14 mouse cellular contexts compared by ENCODE assay signal in genomic region chr13:45509366-45509765, GRCm38 (mm10). TPM values are rescaled to one million over a fixed set of nuclear protein-coding genes. Genes with fewer than 3 reads are reported as not detected.
DNase-seq lines count a peak whose midpoint lies in the region; ATAC-seq lines count a peak whose summit lies in the region.
"Had no signal": no experiment of that assay in that cellular context is flagged by ENCODE, and none has a peak within 500 bp of the region (broad histone marks: within the 10 kb centered on the region; RNA-seq: fewer than 3 reads in every experiment).

No protein-coding gene starts in this region.

- intact Hi-C loops in gastrocnemius, postnatal 14 days (cut with DNase I; ENCODE audit: low total_unique reads): no loop called here

- peak overlapping the region; percentile 97 for H3K27ac ChIP-seq in heart, embryonic 13.5 days (replicated peaks)
- H3K27ac ChIP-seq in limb, embryonic 12.5 days: no peak overlapping the region
- no peak overlapping the region for H3K27ac ChIP-seq in limb, embryonic 10.5 days
- H3K27ac ChIP-seq in heart, embryonic 16.5 days (ENCODE audit: low read length): peak overlapping the region; percentile 33
- no peak overlapping the region for H3K27ac ChIP-seq in neural tube, embryonic 14.5 days (ENCODE audit: low read depth, low read length)
- H3K27ac ChIP-seq: hindbrain, embryonic 10.5 days; limb, embryonic 13.5 days; macrophage had no signal

- 58% methylated on average over 6 of the region's 6 CpGs for WGBS in heart, embryonic 13.5 days
- 73% methylated on average over 6 of the region's 6 CpGs for WGBS in limb, embryonic 12.5 days
- 76% methylated on average over 6 of the region's 6 CpGs for WGBS in limb, embryonic 10.5 days
- WGBS in heart, embryonic 16.5 days: 61% methylated on average over 6 of the region's 6 CpGs
- 66% methylated on average over 6 of the region's 6 CpGs for WGBS in neural tube, embryonic 14.5 days

- peak overlapping the region; percentile 95 for H3K9ac ChIP-seq in heart, embryonic 13.5 days
- H3K9ac ChIP-seq in limb, embryonic 12.5 days (replicated peaks): no peak overlapping the region
- H3K9ac ChIP-seq in heart, embryonic 16.5 days (ENCODE audit: low read length): peak overlapping the region; percentile 89
- H3K9ac ChIP-seq in neural tube, embryonic 14.5 days (replicated peaks; ENCODE audit: low read depth, low read length): 0 out of 2 replicates have a peak overlapping the region, but pooled peaks have one; percentile 0

- H3K36me3 ChIP-seq in heart, embryonic 13.5 days: 0 out of 2 replicates have a peak, but pooled peaks cover 2% of the 10 kb centered on the region
- H3K36me3 ChIP-seq in limb, embryonic 12.5 days: no peaks in the 10 kb centered on the region
- no peaks in the 10 kb centered on the region for H3K36me3 ChIP-seq in limb, embryonic 10.5 days
- no peaks in the 10 kb centered on the region for H3K36me3 ChIP-seq in heart, embryonic 16.5 days (ENCODE audit: control insufficient read depth, insufficient read depth)
- H3K36me3 ChIP-seq in neural tube, embryonic 14.5 days (ENCODE audit: control insufficient read depth, insufficient read depth, low read length): no peaks in the 10 kb centered on the region
- H3K36me3 ChIP-seq: forebrain, embryonic 10.5 days; hindbrain, embryonic 10.5 days; limb, embryonic 13.5 days had no signal

- peak overlapping the region; percentile 81 for H3K4me3 ChIP-seq in heart, embryonic 13.5 days
- H3K4me3 ChIP-seq in limb, embryonic 12.5 days (replicated peaks): no peak overlapping the region
- no peak overlapping the region for H3K4me3 ChIP-seq in limb, embryonic 10.5 days
- peak overlapping the region; percentile 79 for H3K4me3 ChIP-seq in heart, embryonic 16.5 days (ENCODE audit: low read length)
- H3K4me3 ChIP-seq in neural tube, embryonic 14.5 days (ENCODE audit: low read depth, low read length): no peak overlapping the region
- H3K4me3 ChIP-seq: limb, embryonic 13.5 days had no signal

- H3K4me2 ChIP-seq in heart, embryonic 13.5 days: peak overlapping the region; percentile 91
- peak overlapping the region; percentile 13; the same call in 1 of the 2 replicates for H3K4me2 ChIP-seq in limb, embryonic 12.5 days
- peak overlapping the region; percentile 89 for H3K4me2 ChIP-seq in heart, embryonic 16.5 days (ENCODE audit: low read depth, low read length)
- H3K4me2 ChIP-seq in neural tube, embryonic 14.5 days (ENCODE audit: low read depth, low read length): peak overlapping the region; percentile 88; the same call in 1 of the 2 replicates

- DNase-seq in heart, adult 18-20 months: no peak
- no peak for DNase-seq in limb, embryonic 10.5 days (ENCODE audit: low spot score)
- DNase-seq in gastrocnemius, postnatal 14 days: no peak
- DNase-seq: cerebellum, adult 8-10 months; kidney, adult 9 months; thymus, postnatal 14 days had no signal

- ATAC-seq in heart, embryonic 13.5 days (ENCODE audit: extremely low read depth, insufficient number of reproducible peaks, low FRiP score, low TSS enrichment): no peak
- no peak for ATAC-seq in limb, embryonic 12.5 days (ENCODE audit: insufficient number of reproducible peaks, insufficient read depth, low FRiP score, low TSS enrichment, low read depth)
- no peak for ATAC-seq in heart, embryonic 16.5 days (replicated peaks; ENCODE audit: extremely low read depth, insufficient read depth, low FRiP score)
- no peak for ATAC-seq in neural tube, embryonic 14.5 days (ENCODE audit: low read depth)

- peaks cover 4% of the 10 kb centered on the region; the same call in 1 of the 2 replicates for H3K9me3 ChIP-seq in heart, embryonic 13.5 days
- H3K9me3 ChIP-seq in limb, embryonic 12.5 days: no peaks in the 10 kb centered on the region
- H3K9me3 ChIP-seq in limb, embryonic 10.5 days (replicated peaks): no peaks in the 10 kb centered on the region
- H3K9me3 ChIP-seq in heart, embryonic 16.5 days (replicated peaks; ENCODE audit: control insufficient read depth, low read length): no peaks in the 10 kb centered on the region
- no peaks in the 10 kb centered on the region for H3K9me3 ChIP-seq in neural tube, embryonic 14.5 days (ENCODE audit: control insufficient read depth, low read length)
- H3K9me3 ChIP-seq: forebrain, embryonic 10.5 days; hindbrain, embryonic 10.5 days; limb, embryonic 13.5 days had no signal

- peaks cover 61% of the 10 kb centered on the region for H3K4me1 ChIP-seq in heart, embryonic 13.5 days
- H3K4me1 ChIP-seq in limb, embryonic 12.5 days (replicated peaks): peaks cover 37% of the 10 kb centered on the region
- H3K4me1 ChIP-seq in limb, embryonic 10.5 days: peaks cover 39% of the 10 kb centered on the region
- peaks cover 56% of the 10 kb centered on the region for H3K4me1 ChIP-seq in heart, embryonic 16.5 days (ENCODE audit: control insufficient read depth, insufficient read depth, low read length)
- peaks cover 12% of the 10 kb centered on the region; the same call in 1 of the 2 replicates for H3K4me1 ChIP-seq in neural tube, embryonic 14.5 days (ENCODE audit: control insufficient read depth, insufficient read depth, low read length)

- H3K27me3 ChIP-seq in heart, embryonic 13.5 days (replicated peaks): no peaks in the 10 kb centered on the region
- peaks cover 9% of the 10 kb centered on the region; the same call in 1 of the 2 replicates for H3K27me3 ChIP-seq in limb, embryonic 12.5 days
- H3K27me3 ChIP-seq in limb, embryonic 10.5 days (ENCODE audit: low read depth, poor library complexity, severe bottlenecking): peaks cover 22% of the 10 kb centered on the region
- H3K27me3 ChIP-seq in heart, embryonic 16.5 days (ENCODE audit: control insufficient read depth, insufficient read depth, low read length): no peaks in the 10 kb centered on the region
- no peaks in the 10 kb centered on the region for H3K27me3 ChIP-seq in neural tube, embryonic 14.5 days (ENCODE audit: control insufficient read depth, insufficient read depth, low read length)

RNA-seq across cellular contexts. Expression of gene Gmpr, which starts 2.1 kb away (rescaled TPM):
- 179 and 199 TPM in 2 replicates for polyA plus RNA-seq in heart, embryonic 13.5 days (2015; fragmentation: Nextera tagmentation; extraction: Ambion mirVana)
- total RNA-seq in heart, adult 18-20 months (2021): 100 to 1,000 TPM; 149 to 156 TPM
- 20.1 and 21.7 TPM in 2 replicates for polyA plus RNA-seq in limb, embryonic 12.5 days (2016; fragmentation: Nextera tagmentation; extraction: Ambion mirVana)
- 25.2 and 27.8 TPM in 2 replicates for polyA plus RNA-seq in limb, embryonic 10.5 days (2016; fragmentation: Nextera tagmentation; extraction: Ambion mirVana)
- polyA plus RNA-seq in heart, embryonic 16.5 days (2015; fragmentation: Nextera tagmentation; extraction: Ambion mirVana): 213 and 219 TPM in 2 replicates
- polyA plus RNA-seq in neural tube, embryonic 14.5 days (2014; fragmentation: Nextera tagmentation; extraction: Ambion mirVana): 46.5 and 46.9 TPM in 2 replicates
- 100 to 1,000 TPM; 135 to 147 TPM for total RNA-seq in gastrocnemius, postnatal 14 days (2021)

Comparison
In these comparisons a context has a peak if more than half of its experiments do, and no peak if none do; other contexts are left out.
1. H3K27ac ChIP-seq: peak in heart, embryonic 13.5 days (single experiment) and heart, embryonic 16.5 days (single experiment); none in limb, embryonic 12.5 days (single experiment), limb, embryonic 10.5 days (single experiment) and neural tube, embryonic 14.5 days (single experiment).
2. H3K4me2 ChIP-seq: peak in every context shown above with its lines; median percentile 91 in heart, embryonic 13.5 days; 89 in heart, embryonic 16.5 days; 88 in neural tube, embryonic 14.5 days; 13 in limb, embryonic 12.5 days.
3. H3K4me3 ChIP-seq: peak in heart, embryonic 13.5 days (single experiment) and heart, embryonic 16.5 days (single experiment); none in limb, embryonic 12.5 days (single experiment), limb, embryonic 10.5 days (single experiment) and neural tube, embryonic 14.5 days (single experiment).